Mouse (Mus musculus): ENCODE data around the gene Zdhhc16. TPM values are rescaled to one million over a fixed set of nuclear protein-coding genes. Genes with fewer than 3 reads are reported as not detected.

The Zdhhc16 gene
- polyA plus RNA-seq, 1 experiment from 2014 or later: 24.9 TPM

GRCm38 (mm10) chr19:41906311-41907078, 26.8 kb upstream of the Zdhhc16 start:
- Histone ChIP-seq H3K27me3 (ENCODE audit: insufficient read depth, low read length) (no peaks in the 10 kb centered on the region), H3K4me3 (ENCODE audit: low read depth, low read length) (peak overlapping the region; percentile 2; the same call in 1 of the 2 replicates), H3K4me1 (ENCODE audit: insufficient read depth) (peaks cover 46% of the 10 kb centered on the region), H3K27ac (ENCODE audit: low read depth) (peak overlapping the region; percentile 75), H3K36me3 (replicated peaks; ENCODE audit: insufficient read depth, low read length) (no peaks in the 10 kb centered on the region), H3K9me3 (ENCODE audit: low read length) (no peaks in the 10 kb centered on the region), H3K4me2 (ENCODE audit: low read depth, low read length) (peak overlapping the region; percentile 60), H3K9ac (replicated peaks) (0 out of 2 replicates have a peak overlapping the region, but pooled peaks have one; percentile 2)
- 26% methylated on average over 6 of the region's 6 CpGs for WGBS (ENCODE audit: insufficient replicate concordance)
- TF ChIP-seq EP300 (IDR thresholded peaks at IDR 0.05; ENCODE audit: low read depth): peak; percentile 89
- TF ChIP-seq CTCF (IDR thresholded peaks at IDR 0.05; ENCODE audit: low read depth): no peak
- DNase-seq: no peak
- peak; percentile 69 for ATAC-seq

GRCm38 (mm10) chr19:41907079-41907760, 26.1 kb upstream of the Zdhhc16 start:
- TF ChIP-seq EP300 (IDR thresholded peaks at IDR 0.05; ENCODE audit: low read depth) (peak; percentile 74), CTCF (IDR thresholded peaks at IDR 0.05; ENCODE audit: low read depth) (no peak)
- peak; percentile 7; the same call in 1 of the 2 replicates for ATAC-seq
- H3K9ac ChIP-seq (replicated peaks): 0 out of 2 replicates have a peak overlapping the region, but pooled peaks have one; percentile 3

GRCm38 (mm10) chr19:41908736-41909135, 24.5 kb upstream of the Zdhhc16 start:
- ATAC-seq (no peak), DNase-seq (no peak)
- WGBS (ENCODE audit: insufficient replicate concordance): 82% methylated on average over 3 of the region's 3 CpGs
- Histone ChIP-seq H3K27me3 (ENCODE audit: insufficient read depth, low read length) (no peaks in the 10 kb centered on the region), H3K9ac (replicated peaks) (no peak overlapping the region), H3K9me3 (ENCODE audit: low read length) (no peaks in the 10 kb centered on the region), H3K4me2 (ENCODE audit: low read depth, low read length) (no peak overlapping the region), H3K36me3 (replicated peaks; ENCODE audit: insufficient read depth, low read length) (0 out of 2 replicates have a peak, but pooled peaks cover 3% of the 10 kb centered on the region), H3K4me3 (ENCODE audit: low read depth, low read length) (no peak overlapping the region), H3K27ac (ENCODE audit: low read depth) (no peak overlapping the region), H3K4me1 (ENCODE audit: insufficient read depth) (peaks cover 60% of the 10 kb centered on the region)
- no peak for TF ChIP-seq EP300 (IDR thresholded peaks at IDR 0.05; ENCODE audit: low read depth)
- no peak for TF ChIP-seq CTCF (IDR thresholded peaks at IDR 0.05; ENCODE audit: low read depth)

More at GRCm38 (mm10) chr19:41907079-41907760, 26.1 kb upstream of the Zdhhc16 start:
- H3K4me1 ChIP-seq (ENCODE audit: insufficient read depth): peaks cover 46% of the 10 kb centered on the region
- no peaks in the 10 kb centered on the region for H3K9me3 ChIP-seq (ENCODE audit: low read length)
- H3K27ac ChIP-seq (ENCODE audit: low read depth): peak overlapping the region; percentile 75
- peak overlapping the region; percentile 2; the same call in 1 of the 2 replicates for H3K4me3 ChIP-seq (ENCODE audit: low read depth, low read length)
- no peaks in the 10 kb centered on the region for H3K36me3 ChIP-seq (replicated peaks; ENCODE audit: insufficient read depth, low read length)
- peak overlapping the region; percentile 60 for H3K4me2 ChIP-seq (ENCODE audit: low read depth, low read length)
- WGBS (ENCODE audit: insufficient replicate concordance): 44% methylated on average over 8 of the region's 8 CpGs
- DNase-seq: peak; percentile 22
- no peaks in the 10 kb centered on the region for H3K27me3 ChIP-seq (ENCODE audit: insufficient read depth, low read length)

GRCm38 (mm10) chr19:41910396-41910795, 22.9 kb upstream of the Zdhhc16 start:
- Histone ChIP-seq H3K4me1 (ENCODE audit: insufficient read depth) (peaks cover 71% of the 10 kb centered on the region), H3K36me3 (replicated peaks; ENCODE audit: insufficient read depth, low read length) (peaks cover 11% of the 10 kb centered on the region), H3K4me3 (ENCODE audit: low read depth, low read length) (no peak overlapping the region), H3K27me3 (ENCODE audit: insufficient read depth, low read length) (no peaks in the 10 kb centered on the region), H3K27ac (ENCODE audit: low read depth) (no peak overlapping the region), H3K9ac (replicated peaks) (no peak overlapping the region), H3K4me2 (ENCODE audit: low read depth, low read length) (no peak overlapping the region), H3K9me3 (ENCODE audit: low read length) (no peaks in the 10 kb centered on the region)
- no peak for DNase-seq
- ATAC-seq: no peak
- no peak for TF ChIP-seq EP300 (IDR thresholded peaks at IDR 0.05; ENCODE audit: low read depth)
- TF ChIP-seq CTCF (IDR thresholded peaks at IDR 0.05; ENCODE audit: low read depth): no peak
- 78% methylated on average over 2 of the region's 2 CpGs for WGBS (ENCODE audit: insufficient replicate concordance)

GRCm38 (mm10) chr19:41911178-41912073, 21.9 kb upstream of the Zdhhc16 start, which contains the start of gene Pgam1:
TSS of gene Pgam1 (plus strand) at chr19:41911923.
- peak within 1 kb of the TSS; percentile 92 for H3K27ac ChIP-seq (ENCODE audit: low read depth)
- WGBS (ENCODE audit: insufficient replicate concordance): 3% methylated on average over 54 of the region's 54 CpGs
- H3K36me3 ChIP-seq (replicated peaks; ENCODE audit: insufficient read depth, low read length): peaks cover 19% of the 10 kb centered on the region
- no peak; the same call in 1 of the 2 replicates for TF ChIP-seq EP300 (IDR thresholded peaks at IDR 0.05; ENCODE audit: low read depth)
- TF ChIP-seq CTCF (IDR thresholded peaks at IDR 0.05; ENCODE audit: low read depth): 0 out of 2 replicates have a peak, but pooled peaks have one; percentile 8
- DNase-seq (peak; percentile 99), ATAC-seq (peak; percentile 94)
- H3K4me2 ChIP-seq (ENCODE audit: low read depth, low read length): peak within 1 kb of the TSS; percentile 96
- H3K27me3 ChIP-seq (ENCODE audit: insufficient read depth, low read length): no peaks in the 10 kb centered on the region
- H3K4me3 ChIP-seq (ENCODE audit: low read depth, low read length): peak within 1 kb of the TSS; percentile 94
- no peaks in the 10 kb centered on the region for H3K9me3 ChIP-seq (ENCODE audit: low read length)
- H3K4me1 ChIP-seq (ENCODE audit: insufficient read depth): peaks cover 62% of the 10 kb centered on the region
- peak within 1 kb of the TSS; percentile 87 for H3K9ac ChIP-seq (replicated peaks)

Measured in liver, postnatal 0 days (tissue).